Mouse (Mus musculus): Measurements from ENCODE around the gene Acta1.
A peak's percentile ranks its signal among the peaks of the same experiment; 100 is the strongest.

GRCm38 (mm10) chr8:123858941-123859647, 35.5 kb downstream of the Acta1 start:
- TF ChIP-seq EP300 (IDR thresholded peaks at IDR 0.05) (no peak), CTCF (IDR thresholded peaks at IDR 0.05) (peak; percentile 59)

Data from lung, postnatal 0 days (tissue).